Mouse (Mus musculus): ENCODE data around the gene Olfr1274-ps. TPM values are rescaled to one million over a fixed set of nuclear protein-coding genes. Genes with fewer than 3 reads are reported as not detected.
"Not testable (repeated sequence)": the region's sequence is repeated elsewhere in the genome, so short reads cannot be mapped to it uniquely, and the experiment has no call there.

Olfr1274-ps gene
- not detected in 2 replicates for polyA plus RNA-seq (2016; fragmentation: Nextera tagmentation; extraction: Ambion mirVana)

DNA sequence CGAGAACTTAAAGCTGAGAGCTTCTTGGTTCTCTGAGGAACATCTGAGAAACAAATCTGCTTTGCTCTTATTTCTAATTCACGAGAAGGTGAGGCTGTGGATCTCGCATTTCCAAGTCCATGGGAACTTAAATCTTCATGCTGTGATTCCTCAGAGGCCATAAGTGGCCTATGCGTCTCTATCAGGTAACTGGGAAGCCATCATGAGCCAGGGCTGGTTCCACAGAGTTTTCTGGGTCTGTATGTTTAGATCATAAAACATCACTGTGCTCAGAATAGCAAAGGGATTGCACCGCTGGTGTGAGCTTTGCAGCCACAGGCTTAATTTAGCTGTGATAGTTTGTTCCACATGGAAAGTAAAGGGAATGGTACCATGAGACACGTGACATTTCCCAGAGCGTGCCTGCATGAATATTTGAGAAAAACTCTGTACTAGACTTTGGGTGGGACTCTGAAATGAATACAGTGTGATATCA is at the start of gene Olfr1274-ps:
Gene Olfr1274-ps, plus strand, starts transcription at position 51 of the 475 bp plus-strand sequence.
- not testable (repeated sequence) for DNase-seq (ENCODE audit: low spot score); H3K27me3 ChIP-seq (ENCODE audit: insufficient read depth, poor library complexity, severe bottlenecking); H3K36me3 ChIP-seq; H3K27ac ChIP-seq; H3K4me1 ChIP-seq; H3K4me3 ChIP-seq; H3K9me3 ChIP-seq
- 79% methylated on average over 5 of the region's 7 CpGs for WGBS

DNA sequence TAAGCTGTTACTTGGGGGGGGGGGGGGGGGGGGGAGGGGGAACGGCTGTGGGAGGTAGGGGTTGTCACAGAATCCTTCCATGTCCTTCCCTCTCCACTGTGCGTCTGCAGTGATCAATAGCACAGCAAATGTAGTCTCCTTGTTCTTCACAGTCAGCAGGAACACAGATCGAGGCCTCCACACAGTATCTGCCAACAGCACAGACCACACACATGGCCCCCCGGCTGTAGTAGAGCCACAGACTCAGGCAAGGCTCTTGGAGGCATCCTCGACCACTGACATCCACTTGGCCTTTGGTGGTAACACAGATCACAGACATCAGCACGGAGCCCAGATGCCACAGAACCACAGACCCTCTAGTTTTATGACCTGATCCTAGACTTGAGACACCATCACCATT is 47.4 kb upstream of the Olfr1274-ps start:
- WGBS = no CpG with 5 or more reads among the region's 6 CpGs
- H3K9me3 ChIP-seq; H3K4me3 ChIP-seq; H3K36me3 ChIP-seq; H3K4me1 ChIP-seq; H3K27ac ChIP-seq; DNase-seq (ENCODE audit: low spot score); H3K27me3 ChIP-seq (ENCODE audit: insufficient read depth, poor library complexity, severe bottlenecking): not testable (repeated sequence)

DNA sequence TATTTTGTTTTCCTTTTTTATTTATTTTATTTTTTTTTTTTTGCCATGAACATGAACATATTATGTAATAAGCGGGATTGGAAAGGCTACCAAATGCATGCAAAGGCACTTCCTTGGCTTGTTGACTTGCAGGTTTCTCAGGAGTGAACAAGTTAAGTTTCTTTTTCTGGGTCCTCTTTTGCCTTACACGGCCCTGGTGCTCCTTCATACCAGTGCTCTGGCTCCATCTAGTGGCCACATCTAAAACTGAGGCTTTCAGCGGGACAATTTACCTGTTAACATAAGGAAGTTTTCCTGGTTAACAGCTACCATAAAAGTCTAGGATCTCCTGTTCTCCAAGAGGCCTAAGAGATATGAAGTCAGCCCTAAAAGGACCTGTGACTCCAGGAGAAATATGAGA is 46.9 kb upstream of the Olfr1274-ps start:
- H3K27ac ChIP-seq; H3K9me3 ChIP-seq; H3K4me1 ChIP-seq; H3K27me3 ChIP-seq (ENCODE audit: insufficient read depth, poor library complexity, severe bottlenecking); H3K36me3 ChIP-seq; DNase-seq (ENCODE audit: low spot score); H3K4me3 ChIP-seq: not testable (repeated sequence)
- no CpG with 5 or more reads among the region's 3 CpGs for WGBS

DNA sequence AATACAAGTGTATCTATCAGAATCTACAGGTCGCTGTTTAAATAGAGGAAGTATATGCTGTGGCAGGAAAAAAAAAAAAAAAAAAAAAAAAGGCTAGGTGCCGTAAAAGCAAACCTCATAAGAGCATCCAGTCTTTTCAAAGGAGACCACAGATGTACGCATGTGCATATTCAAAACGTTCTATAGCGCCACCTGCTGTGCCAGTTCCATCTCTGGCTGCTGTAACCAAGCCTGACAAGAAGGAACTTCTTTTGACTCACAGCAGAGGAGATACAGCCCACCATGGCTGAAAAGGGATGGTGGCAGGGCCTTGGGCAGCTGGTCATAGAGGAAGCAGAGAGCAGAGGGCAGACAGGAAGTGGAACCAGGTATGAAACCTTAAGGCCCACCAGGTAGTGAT is 39.3 kb upstream of the Olfr1274-ps start:
- no CpG with 5 or more reads among the region's 5 CpGs for WGBS
- H3K4me1 ChIP-seq; H3K4me3 ChIP-seq; DNase-seq (ENCODE audit: low spot score); H3K27ac ChIP-seq; H3K9me3 ChIP-seq; H3K36me3 ChIP-seq; H3K27me3 ChIP-seq (ENCODE audit: insufficient read depth, poor library complexity, severe bottlenecking): not testable (repeated sequence)

DNA sequence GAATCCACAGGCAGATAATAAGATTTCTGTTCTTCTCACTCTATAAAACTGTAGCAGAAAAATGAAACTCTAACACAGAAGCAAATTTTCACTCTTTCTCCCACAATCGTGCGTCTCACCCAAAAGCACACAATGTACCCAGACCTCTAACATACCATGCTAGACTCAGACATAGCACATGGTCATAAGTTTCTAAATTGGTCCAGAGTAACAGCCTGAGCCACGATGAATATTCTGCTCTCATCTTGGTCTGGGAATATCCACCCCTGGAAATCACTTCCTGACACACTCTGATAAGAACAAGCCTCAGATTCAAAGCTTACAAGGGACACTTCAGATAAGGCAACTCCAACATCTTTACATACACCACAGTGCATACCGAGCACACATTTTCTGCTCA is 38.3 kb upstream of the Olfr1274-ps start:
- WGBS = no CpG with 5 or more reads among the region's 4 CpGs

DNA sequence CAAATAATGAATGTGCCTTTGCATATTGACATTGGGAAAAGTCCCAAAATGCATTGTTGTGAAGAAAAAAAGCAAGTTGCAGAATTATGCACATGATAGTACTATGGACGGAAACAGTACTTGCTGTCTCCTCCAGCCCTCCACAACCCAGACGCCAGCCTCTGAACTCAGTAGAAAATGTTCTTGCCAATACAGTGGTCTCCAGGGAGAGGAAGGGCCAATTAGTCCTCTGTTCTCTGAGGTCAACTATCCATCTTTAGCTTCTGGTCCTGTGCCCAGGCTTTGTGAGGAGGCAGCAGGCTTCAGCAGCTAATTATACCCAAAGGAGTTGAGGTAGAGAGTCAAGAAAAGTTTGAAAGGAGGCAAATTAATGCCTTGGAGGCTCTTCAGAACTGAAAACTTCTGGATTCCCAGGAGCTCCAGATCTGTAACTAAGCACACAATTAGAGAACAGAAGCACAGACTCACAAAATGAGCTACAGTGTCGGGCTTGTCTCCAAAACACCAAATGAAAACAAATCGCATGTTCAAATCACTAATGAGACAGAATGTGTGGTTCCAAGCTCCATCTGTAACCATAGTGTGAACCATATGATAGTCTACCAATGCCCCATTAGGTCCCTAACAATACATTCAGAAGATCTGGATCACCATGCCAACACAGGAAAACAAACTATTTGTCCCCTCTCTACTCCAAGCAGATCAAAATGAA is 15.8 kb downstream of the Olfr1274-ps start:
- H3K27me3 ChIP-seq (ENCODE audit: insufficient read depth, poor library complexity, severe bottlenecking); H3K4me1 ChIP-seq; H3K36me3 ChIP-seq; H3K4me3 ChIP-seq; H3K9me3 ChIP-seq; DNase-seq (ENCODE audit: low spot score); H3K27ac ChIP-seq: not testable (repeated sequence)
- 77% methylated on average over 4 of the region's 4 CpGs for WGBS

More for the DNA sequence above, 38.3 kb upstream of the Olfr1274-ps start:
- H3K9me3 ChIP-seq; H3K4me1 ChIP-seq; DNase-seq (ENCODE audit: low spot score); H3K4me3 ChIP-seq; H3K27ac ChIP-seq; H3K36me3 ChIP-seq; H3K27me3 ChIP-seq (ENCODE audit: insufficient read depth, poor library complexity, severe bottlenecking): not testable (repeated sequence)

DNA sequence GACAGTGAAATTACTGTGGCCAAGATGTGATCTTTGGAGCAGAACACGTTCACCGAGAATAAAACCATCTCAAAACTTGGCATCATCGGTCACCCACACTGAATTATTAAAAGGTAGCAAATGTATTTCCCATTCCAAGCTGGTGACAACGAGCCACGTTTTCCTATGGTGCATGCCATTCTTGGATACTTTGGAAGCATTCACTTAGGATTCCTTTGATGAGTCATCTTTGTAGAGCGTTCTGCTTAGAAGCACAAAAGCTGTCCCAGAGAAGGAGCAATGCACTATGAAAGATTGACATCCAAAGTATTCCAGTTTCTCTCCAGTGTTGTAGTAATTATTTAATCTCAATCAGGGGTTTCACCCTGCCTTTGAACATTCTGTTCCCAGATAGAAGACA is 23.8 kb downstream of the Olfr1274-ps start:
- not testable (repeated sequence) for H3K9me3 ChIP-seq; H3K27me3 ChIP-seq (ENCODE audit: insufficient read depth, poor library complexity, severe bottlenecking); H3K27ac ChIP-seq; H3K4me1 ChIP-seq; DNase-seq (ENCODE audit: low spot score); H3K36me3 ChIP-seq; H3K4me3 ChIP-seq
- 82% methylated on average over 6 of the region's 6 CpGs for WGBS

DNA sequence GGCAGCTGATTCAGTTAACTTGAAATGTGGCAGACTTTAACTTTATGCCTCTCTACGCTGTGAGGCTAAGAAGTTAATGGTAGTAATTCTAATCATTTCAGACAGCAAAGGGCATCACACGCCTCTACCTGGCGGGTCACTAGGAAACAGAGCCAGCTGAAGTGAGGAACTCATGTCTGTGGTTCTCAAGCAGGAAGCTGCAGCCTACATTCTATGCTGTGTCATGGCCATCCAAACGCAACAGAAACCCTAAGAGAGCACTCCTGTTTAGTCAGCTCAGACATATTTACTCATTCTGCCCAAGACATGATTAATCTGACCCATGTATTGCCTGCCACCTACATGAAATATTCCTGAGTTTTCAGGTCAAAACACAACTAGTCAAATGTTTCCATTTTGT is 26.5 kb downstream of the Olfr1274-ps start:
- not testable (repeated sequence) for H3K4me3 ChIP-seq; H3K27me3 ChIP-seq (ENCODE audit: insufficient read depth, poor library complexity, severe bottlenecking); H3K36me3 ChIP-seq; H3K9me3 ChIP-seq; H3K27ac ChIP-seq; H3K4me1 ChIP-seq; DNase-seq (ENCODE audit: low spot score)
- no CpG with 5 or more reads among the region's 4 CpGs for WGBS

DNA sequence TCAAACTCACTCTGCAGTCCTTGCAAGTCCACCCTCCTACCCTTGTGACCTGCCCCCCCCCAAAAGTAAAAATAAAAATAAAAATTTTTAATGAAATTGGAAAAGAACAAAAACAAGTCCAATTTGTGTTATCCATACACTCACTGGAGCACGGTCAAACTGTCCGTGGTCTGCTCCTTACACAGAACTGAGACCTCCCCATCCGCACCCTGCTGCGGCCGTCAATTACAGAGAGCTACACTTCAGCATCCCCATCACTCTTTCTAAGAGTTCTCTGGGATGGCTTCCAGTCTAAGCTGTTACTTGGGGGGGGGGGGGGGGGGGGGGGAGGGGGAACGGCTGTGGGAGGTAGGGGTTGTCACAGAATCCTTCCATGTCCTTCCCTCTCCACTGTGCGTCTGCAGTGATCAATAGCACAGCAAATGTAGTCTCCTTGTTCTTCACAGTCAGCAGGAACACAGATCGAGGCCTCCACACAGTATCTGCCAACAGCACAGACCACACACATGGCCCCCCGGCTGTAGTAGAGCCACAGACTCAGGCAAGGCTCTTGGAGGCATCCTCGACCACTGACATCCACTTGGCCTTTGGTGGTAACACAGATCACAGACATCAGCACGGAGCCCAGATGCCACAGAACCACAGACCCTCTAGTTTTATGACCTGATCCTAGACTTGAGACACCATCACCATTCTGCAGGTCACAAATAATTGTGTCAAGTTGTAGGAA is 30.7 kb downstream of the Olfr1274-ps start:
- H3K9me3 ChIP-seq; H3K36me3 ChIP-seq; H3K27ac ChIP-seq; H3K4me1 ChIP-seq; H3K27me3 ChIP-seq (ENCODE audit: insufficient read depth, poor library complexity, severe bottlenecking); DNase-seq (ENCODE audit: low spot score); H3K4me3 ChIP-seq: not testable (repeated sequence)
- no CpG with 5 or more reads among the region's 11 CpGs for WGBS

DNA sequence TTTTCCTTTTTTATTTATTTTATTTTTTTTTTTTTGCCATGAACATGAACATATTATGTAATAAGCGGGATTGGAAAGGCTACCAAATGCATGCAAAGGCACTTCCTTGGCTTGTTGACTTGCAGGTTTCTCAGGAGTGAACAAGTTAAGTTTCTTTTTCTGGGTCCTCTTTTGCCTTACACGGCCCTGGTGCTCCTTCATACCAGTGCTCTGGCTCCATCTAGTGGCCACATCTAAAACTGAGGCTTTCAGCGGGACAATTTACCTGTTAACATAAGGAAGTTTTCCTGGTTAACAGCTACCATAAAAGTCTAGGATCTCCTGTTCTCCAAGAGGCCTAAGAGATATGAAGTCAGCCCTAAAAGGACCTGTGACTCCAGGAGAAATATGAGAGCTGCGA is 31.3 kb downstream of the Olfr1274-ps start:
- not testable (repeated sequence) for DNase-seq (ENCODE audit: low spot score); H3K4me3 ChIP-seq; H3K4me1 ChIP-seq; H3K27me3 ChIP-seq (ENCODE audit: insufficient read depth, poor library complexity, severe bottlenecking); H3K9me3 ChIP-seq; H3K27ac ChIP-seq; H3K36me3 ChIP-seq
- WGBS = no CpG with 5 or more reads among the region's 4 CpGs

DNA sequence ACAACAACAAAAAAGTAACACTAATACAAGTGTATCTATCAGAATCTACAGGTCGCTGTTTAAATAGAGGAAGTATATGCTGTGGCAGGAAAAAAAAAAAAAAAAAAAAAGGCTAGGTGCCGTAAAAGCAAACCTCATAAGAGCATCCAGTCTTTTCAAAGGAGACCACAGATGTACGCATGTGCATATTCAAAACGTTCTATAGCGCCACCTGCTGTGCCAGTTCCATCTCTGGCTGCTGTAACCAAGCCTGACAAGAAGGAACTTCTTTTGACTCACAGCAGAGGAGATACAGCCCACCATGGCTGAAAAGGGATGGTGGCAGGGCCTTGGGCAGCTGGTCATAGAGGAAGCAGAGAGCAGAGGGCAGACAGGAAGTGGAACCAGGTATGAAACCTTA is 39.0 kb downstream of the Olfr1274-ps start:
- not testable (repeated sequence) for H3K27me3 ChIP-seq (ENCODE audit: insufficient read depth, poor library complexity, severe bottlenecking); H3K4me1 ChIP-seq; H3K9me3 ChIP-seq; DNase-seq (ENCODE audit: low spot score); H3K27ac ChIP-seq; H3K4me3 ChIP-seq; H3K36me3 ChIP-seq
- 81% methylated on average over 1 of the region's 5 CpGs for WGBS

DNA sequence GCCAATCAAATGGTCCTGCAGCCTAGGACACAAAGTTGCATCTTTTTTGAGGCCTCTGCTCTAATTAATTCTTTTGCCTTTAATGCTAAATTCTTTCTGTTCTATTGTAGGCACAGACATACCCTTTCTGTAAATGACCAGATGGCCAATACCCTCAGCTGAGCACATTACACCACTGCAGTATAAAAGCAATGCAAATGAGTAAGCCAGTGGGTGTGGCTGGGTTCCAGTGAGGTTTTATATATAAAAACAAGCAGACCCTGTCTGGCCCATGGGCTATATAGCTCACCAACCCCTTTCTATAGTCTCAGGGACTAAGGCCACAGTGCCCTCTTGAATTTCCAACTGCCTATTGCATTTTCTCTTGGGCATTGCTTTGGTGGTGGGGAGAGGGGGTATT is 41.7 kb downstream of the Olfr1274-ps start:
- H3K27me3 ChIP-seq (ENCODE audit: insufficient read depth, poor library complexity, severe bottlenecking); H3K4me1 ChIP-seq; DNase-seq (ENCODE audit: low spot score); H3K36me3 ChIP-seq; H3K27ac ChIP-seq; H3K9me3 ChIP-seq; H3K4me3 ChIP-seq: not testable (repeated sequence)

DNA sequence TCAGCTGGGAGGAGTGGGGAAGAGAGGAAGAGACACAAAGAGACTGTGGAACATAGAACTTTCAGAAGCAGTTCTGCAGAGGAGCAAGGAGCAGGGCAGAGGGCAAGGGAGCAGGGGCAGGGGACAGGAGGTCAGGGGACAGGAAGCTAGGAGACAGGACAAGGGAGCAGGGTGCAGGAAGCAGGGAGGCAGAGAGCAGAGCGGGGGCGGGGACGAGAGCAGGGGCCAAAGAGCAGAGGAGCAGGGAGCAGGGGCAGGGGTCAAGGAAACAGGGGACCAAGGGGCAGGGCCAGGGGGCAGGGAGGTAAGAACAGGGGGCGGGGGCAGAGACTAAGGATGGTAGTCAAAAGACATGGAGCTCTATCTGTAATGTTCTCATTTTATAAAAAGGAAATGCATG is 43.3 kb downstream of the Olfr1274-ps start:
- H3K9me3 ChIP-seq; H3K36me3 ChIP-seq; H3K27ac ChIP-seq; H3K4me3 ChIP-seq; H3K4me1 ChIP-seq; DNase-seq (ENCODE audit: low spot score); H3K27me3 ChIP-seq (ENCODE audit: insufficient read depth, poor library complexity, severe bottlenecking): not testable (repeated sequence)
- 58% methylated on average over 4 of the region's 4 CpGs for WGBS
